Mouse (Mus musculus) megakaryocyte progenitor cell, adult 5-6 weeks (primary cell): ENCODE measurements around the gene Spaca4. TPM values are rescaled to one million over a fixed set of nuclear protein-coding genes. Genes with fewer than 3 reads are reported as not detected.

Experiments used
- ATAC-seq: replicated peaks from 2 replicates; pipeline ENCODE4 v1.8.0; 2016; ENCODE audit warnings: mild to moderate bottlenecking, moderate TSS enrichment, inconsistent platforms; ENCODE audit not compliant: poor library complexity
- total RNA-seq, 2 experiments: library from RNA; stranded (forward) in 1 of 2; stranded (reverse) in 1 of 2; fragments of 157-497, 149-512 nt in 1 of 2; fragments of 200-1000 nt in 1 of 2; gene quantifications; 2 replicates each; pipeline versions ENCODE4 v1.2.3 to v1.2.4; 2015 to 2017

The Spaca4 gene
- total RNA-seq, 2 experiments from 2014 or later, result not detected

- no peak for ATAC-seq
These were observed 24.0 kb downstream of the Spaca4 start for GRCm38 (mm10) chr7:45701607-45702006.

- ATAC-seq, result no peak
These were observed 24.5 kb downstream of the Spaca4 start for GRCm38 (mm10) chr7:45701072-45701471.

GRCm38 (mm10) chr7:45700301-45701015 is 25.2 kb downstream of the Spaca4 start:
- ATAC-seq, result peak; percentile 30; the same call in 1 of the 2 replicates

GRCm38 (mm10) chr7:45699523-45700141 is 26.0 kb downstream of the Spaca4 start, which contains the start of gene Car11:
Gene Car11, plus strand, starts transcription at chr7:45699843.
- ATAC-seq, result no peak

- ATAC-seq, result no peak
These were observed 27.7 kb downstream of the Spaca4 start for GRCm38 (mm10) chr7:45697894-45698293.

- ATAC-seq, result no peak
These were observed 30.5 kb downstream of the Spaca4 start for GRCm38 (mm10) chr7:45695098-45695497.

- no peak for ATAC-seq
These were observed 31.6 kb downstream of the Spaca4 start, which contains the start of gene Sec1 for GRCm38 (mm10) chr7:45693921-45694591. Gene Sec1, minus strand, starts transcription at chr7:45694402.

GRCm38 (mm10) chr7:45692364-45692763 is 33.2 kb downstream of the Spaca4 start:
- no peak for ATAC-seq

- ATAC-seq, result no peak
These were observed 35.8 kb downstream of the Spaca4 start for GRCm38 (mm10) chr7:45689800-45690199.

- ATAC-seq, result peak; percentile 48
These were observed 36.5 kb downstream of the Spaca4 start for GRCm38 (mm10) chr7:45689099-45689498.

GRCm38 (mm10) chr7:45686841-45687240 is 38.8 kb downstream of the Spaca4 start:
- ATAC-seq, result no peak

GRCm38 (mm10) chr7:45685811-45686210 is 39.8 kb downstream of the Spaca4 start:
- no peak for ATAC-seq

GRCm38 (mm10) chr7:45683396-45684050 is 42.1 kb downstream of the Spaca4 start, which contains the start of gene Ntn5:
Gene Ntn5, plus strand, starts transcription at chr7:45684022.
- ATAC-seq, result no peak

- peak; percentile 96 for ATAC-seq
These were observed 43.2 kb downstream of the Spaca4 start for GRCm38 (mm10) chr7:45682144-45683126.

- ATAC-seq, result 0 out of 2 replicates have a peak, but pooled peaks have one; percentile 15
These were observed 44.4 kb downstream of the Spaca4 start for GRCm38 (mm10) chr7:45681046-45681736.

GRCm38 (mm10) chr7:45679966-45680621 is 45.5 kb downstream of the Spaca4 start:
- no peak for ATAC-seq

GRCm38 (mm10) chr7:45678513-45678912 is 47.1 kb downstream of the Spaca4 start:
- ATAC-seq, result no peak

- ATAC-seq, result no peak
These were observed 47.9 kb downstream of the Spaca4 start for GRCm38 (mm10) chr7:45677627-45678295.
